Mouse (Mus musculus): ENCODE data around the gene Usp51. TPM values are rescaled to one million over a fixed set of nuclear protein-coding genes. Genes with fewer than 3 reads are reported as not detected.
"Not testable (repeated sequence)": the region's sequence is repeated elsewhere in the genome, so short reads cannot be mapped to it uniquely, and the experiment has no call there.

Usp51 gene
- polyA plus RNA-seq (2016; fragmentation: Nextera tagmentation; extraction: Ambion mirVana): 1.7 and 2.0 TPM in 2 replicates

DNA sequence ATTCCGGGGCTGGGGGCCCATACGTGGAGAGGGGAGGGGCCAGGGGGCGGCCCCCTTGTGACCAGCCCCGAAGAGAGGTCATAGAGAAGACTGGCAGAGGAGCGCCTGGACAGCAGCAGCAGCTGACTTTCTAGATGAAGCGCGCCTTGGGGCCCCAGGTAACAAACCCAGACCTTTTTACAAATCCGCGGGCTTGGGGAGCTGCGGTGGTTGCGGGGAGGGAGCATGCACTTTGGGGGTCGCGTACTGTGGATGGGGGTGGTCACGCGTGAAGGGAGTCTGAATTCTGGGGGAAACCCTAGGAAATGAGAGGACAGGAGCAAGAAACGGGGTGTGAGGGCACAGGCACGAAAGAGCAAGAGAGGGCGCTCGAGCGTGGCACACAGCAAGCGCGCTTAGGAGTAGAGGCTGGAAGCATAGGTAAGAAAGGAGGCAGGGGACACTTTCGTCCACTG is at the start of gene Usp51:
TSS of gene Usp51 (plus strand) at position 83 of the 455 bp plus-strand sequence.
- peak within 1 kb of the TSS; percentile 88 for H3K27ac ChIP-seq
- no peaks in the 10 kb centered on the region for H3K4me1 ChIP-seq
- H3K9me3 ChIP-seq (replicated peaks): no peaks in the 10 kb centered on the region
- WGBS: 16% methylated on average over 23 of the region's 23 CpGs
- H3K36me3 ChIP-seq: no peaks in the 10 kb centered on the region
- peak; percentile 51 for DNase-seq (ENCODE audit: low spot score)
- peak within 1 kb of the TSS; percentile 62 for H3K4me3 ChIP-seq
- H3K27me3 ChIP-seq (ENCODE audit: low read depth, poor library complexity, severe bottlenecking): peaks cover 41% of the 10 kb centered on the region

DNA sequence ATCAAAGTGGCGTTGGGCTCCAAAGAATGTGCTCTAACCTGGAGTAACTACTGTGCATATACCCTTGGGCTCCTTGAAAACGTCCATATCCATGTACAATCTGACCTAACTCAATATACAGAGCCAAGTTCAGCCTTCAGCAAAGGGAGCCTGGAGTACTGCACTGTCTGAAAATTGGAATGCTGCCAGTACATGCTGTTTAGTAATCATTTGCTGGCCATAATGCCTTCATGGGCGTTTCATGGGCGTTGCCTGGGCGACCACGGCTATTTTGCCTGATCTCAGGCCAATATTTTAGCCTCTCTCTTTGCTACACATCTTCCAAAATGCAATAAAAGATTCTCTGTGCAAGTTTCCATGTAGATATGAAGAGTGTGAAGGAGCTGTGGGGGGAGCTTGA is 36.7 kb upstream of the Usp51 start:
- no peak for DNase-seq (ENCODE audit: low spot score)
- Histone ChIP-seq H3K27ac (no peak overlapping the region), H3K9me3 (replicated peaks) (no peaks in the 10 kb centered on the region), H3K4me3 (no peak overlapping the region), H3K4me1 (peaks cover 4% of the 10 kb centered on the region), H3K36me3 (no peaks in the 10 kb centered on the region), H3K27me3 (ENCODE audit: low read depth, poor library complexity, severe bottlenecking) (peaks cover 32% of the 10 kb centered on the region)
- WGBS: 88% methylated on average over 6 of the region's 6 CpGs

DNA sequence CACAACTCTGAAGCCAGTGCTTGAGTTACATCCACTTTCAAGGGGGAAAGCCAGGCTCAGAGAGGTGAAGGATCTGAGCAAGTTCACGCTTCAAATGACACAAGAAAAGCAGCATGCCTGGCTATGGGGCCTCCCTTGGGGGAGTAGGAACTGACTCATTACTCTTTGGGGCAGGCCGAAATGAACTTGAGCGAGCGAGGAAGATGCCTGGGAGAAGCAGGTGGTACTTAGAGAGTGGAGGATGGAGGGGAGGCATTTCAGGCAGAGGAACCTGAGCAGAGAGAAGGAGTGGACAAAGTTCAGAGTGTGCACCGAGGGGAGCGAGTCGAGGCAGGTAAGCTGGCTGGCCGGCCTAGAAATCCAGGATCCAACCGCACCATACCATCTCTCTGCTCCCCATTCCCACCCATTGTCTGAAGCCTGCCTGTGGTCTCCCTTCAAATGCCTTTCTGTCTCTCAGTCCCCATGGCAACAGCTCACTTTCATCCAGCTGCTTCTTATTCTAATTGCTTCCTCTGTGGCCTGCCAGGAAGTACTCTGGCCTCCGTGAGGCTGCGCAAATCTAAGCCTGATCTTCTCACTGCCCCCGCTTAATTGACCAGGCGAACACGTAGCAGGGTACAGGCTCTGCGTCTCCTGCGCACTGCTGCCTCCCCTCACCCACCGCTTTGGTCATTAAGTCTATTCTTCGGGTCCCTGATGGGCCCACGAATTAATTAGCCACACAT is 32.6 kb upstream of the Usp51 start:
- H3K27me3 ChIP-seq (ENCODE audit: low read depth, poor library complexity, severe bottlenecking): peaks cover 73% of the 10 kb centered on the region
- not testable (repeated sequence) for H3K36me3 ChIP-seq; H3K9me3 ChIP-seq (replicated peaks); H3K4me3 ChIP-seq; H3K27ac ChIP-seq; H3K4me1 ChIP-seq; DNase-seq (ENCODE audit: low spot score)
- 16% methylated on average over 8 of the region's 19 CpGs for WGBS

DNA sequence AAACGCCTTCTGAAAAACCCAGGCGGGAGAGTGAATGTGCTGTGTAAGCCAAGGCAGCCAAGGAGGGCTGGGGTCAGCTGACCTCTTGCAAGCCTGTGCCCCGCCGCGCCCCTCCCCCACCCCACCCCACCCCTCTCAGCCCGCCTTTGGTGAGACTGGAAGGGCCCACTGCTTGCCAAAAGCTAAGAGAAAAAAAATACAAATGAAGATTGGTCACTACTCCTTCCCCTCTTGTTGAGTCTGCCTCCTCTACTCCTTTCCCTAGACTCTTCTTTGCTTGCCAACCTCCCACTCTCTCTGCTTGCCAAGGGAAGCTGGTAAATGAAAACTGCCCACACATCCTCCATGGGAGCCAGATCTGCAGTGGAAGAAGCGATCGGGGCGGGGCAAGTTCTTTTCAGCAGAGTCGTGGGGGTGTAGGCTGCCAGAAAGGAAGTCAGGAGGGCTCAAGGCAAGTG is 32.0 kb upstream of the Usp51 start:
- DNase-seq (ENCODE audit: low spot score): peak; percentile 42
- peak overlapping the region; percentile 81 for H3K27ac ChIP-seq
- H3K27me3 ChIP-seq (ENCODE audit: low read depth, poor library complexity, severe bottlenecking): peaks cover 75% of the 10 kb centered on the region
- H3K4me1 ChIP-seq: peaks cover 6% of the 10 kb centered on the region
- peak overlapping the region; percentile 22; the same call in 1 of the 2 replicates for H3K4me3 ChIP-seq
- no peaks in the 10 kb centered on the region for H3K9me3 ChIP-seq (replicated peaks)
- no peaks in the 10 kb centered on the region for H3K36me3 ChIP-seq
- 19% methylated on average over 10 of the region's 10 CpGs for WGBS

DNA sequence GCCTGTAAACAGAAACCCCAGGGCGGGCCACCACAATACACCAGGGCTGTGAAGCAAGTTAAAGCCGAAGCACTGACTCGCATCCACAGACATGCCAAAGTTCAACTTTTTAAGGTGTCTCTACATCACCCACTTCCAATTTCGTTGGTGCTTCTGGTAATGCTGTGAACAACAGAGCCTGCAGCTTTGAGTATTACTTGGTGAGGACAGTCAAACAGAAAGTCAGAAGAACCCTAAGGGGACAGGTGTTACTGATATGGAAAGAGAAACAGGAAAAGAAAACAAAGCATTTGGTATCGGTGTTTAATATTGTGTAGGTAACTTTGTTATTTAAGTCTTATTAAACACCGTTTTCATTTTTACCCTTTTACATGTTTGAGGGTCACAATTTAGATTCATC is 29.7 kb upstream of the Usp51 start:
- Histone ChIP-seq H3K36me3 (no peaks in the 10 kb centered on the region), H3K9me3 (replicated peaks) (no peaks in the 10 kb centered on the region), H3K4me1 (peaks cover 6% of the 10 kb centered on the region), H3K27me3 (ENCODE audit: low read depth, poor library complexity, severe bottlenecking) (peaks cover 69% of the 10 kb centered on the region), H3K4me3 (no peak overlapping the region), H3K27ac (no peak overlapping the region)
- DNase-seq (ENCODE audit: low spot score): no peak
- WGBS: 95% methylated on average over 6 of the region's 6 CpGs

DNA sequence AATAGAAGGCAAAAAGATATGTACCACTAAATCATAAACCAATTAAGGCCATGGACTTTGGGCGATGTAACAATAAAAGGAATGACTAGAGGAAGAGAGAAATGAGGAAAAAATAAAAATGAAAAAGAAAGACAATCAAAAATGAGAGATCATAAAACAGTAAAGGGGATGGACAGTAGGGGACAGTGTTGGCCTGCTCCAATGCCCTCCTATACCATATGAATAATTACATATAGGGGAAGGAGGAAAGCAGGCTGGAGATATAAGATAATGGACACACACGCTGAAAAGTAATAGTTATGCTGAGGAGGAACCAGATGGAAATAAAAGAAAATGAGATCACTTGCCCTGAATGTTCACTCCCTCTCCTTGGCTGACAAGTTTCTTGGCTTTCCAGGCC is 21.3 kb upstream of the Usp51 start:
- WGBS: 73% methylated on average over 2 of the region's 2 CpGs
- Histone ChIP-seq H3K36me3 (no peaks in the 10 kb centered on the region), H3K27ac (no peak overlapping the region), H3K27me3 (ENCODE audit: low read depth, poor library complexity, severe bottlenecking) (peaks cover 44% of the 10 kb centered on the region), H3K4me1 (no peaks in the 10 kb centered on the region), H3K9me3 (replicated peaks) (no peaks in the 10 kb centered on the region), H3K4me3 (no peak overlapping the region)
- no peak for DNase-seq (ENCODE audit: low spot score)

DNA sequence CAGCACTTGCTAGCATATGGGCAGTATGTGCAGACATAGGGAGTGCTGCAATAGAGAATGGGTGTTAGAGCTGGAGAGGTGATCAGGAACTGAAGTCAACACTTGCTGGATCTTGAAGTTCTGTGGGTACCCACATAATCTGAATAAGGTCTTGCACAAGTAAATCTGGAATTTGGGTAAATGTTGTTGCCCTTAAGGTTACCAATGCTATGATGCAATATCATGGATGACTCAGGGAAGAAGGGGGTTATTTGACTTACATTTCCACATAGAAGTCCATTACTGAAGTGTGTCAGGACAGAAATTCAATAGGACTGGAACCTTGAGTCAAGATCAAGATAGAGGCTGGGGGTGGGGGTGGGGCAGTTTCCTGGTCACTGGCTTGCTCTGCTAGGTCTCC is 16.4 kb upstream of the Usp51 start:
- not testable (repeated sequence) for H3K4me3 ChIP-seq; H3K27ac ChIP-seq; H3K4me1 ChIP-seq; H3K36me3 ChIP-seq; DNase-seq (ENCODE audit: low spot score); H3K9me3 ChIP-seq (replicated peaks)
- H3K27me3 ChIP-seq (ENCODE audit: low read depth, poor library complexity, severe bottlenecking): peaks cover 19% of the 10 kb centered on the region

DNA sequence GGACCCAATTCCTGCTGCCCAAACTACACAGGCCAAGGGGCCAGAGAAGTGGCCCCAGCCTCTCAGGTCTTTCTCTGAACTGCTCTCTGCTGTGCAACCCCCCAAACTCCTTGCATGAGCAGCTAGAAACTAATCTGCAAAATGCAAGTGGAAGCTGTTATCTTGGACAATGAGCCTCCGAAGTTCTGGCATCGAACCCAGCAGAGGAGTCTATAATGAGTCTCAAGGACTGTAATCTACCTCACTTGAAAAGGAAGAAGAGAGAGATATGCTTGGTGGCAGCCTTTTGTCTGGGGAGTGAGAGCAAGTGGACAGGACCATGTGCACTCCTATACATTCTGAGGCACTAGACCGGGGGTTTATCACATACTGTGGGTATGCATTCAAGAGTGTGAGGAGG is 10.2 kb upstream of the Usp51 start:
- not testable (repeated sequence) for H3K36me3 ChIP-seq; H3K4me1 ChIP-seq; H3K27ac ChIP-seq; DNase-seq (ENCODE audit: low spot score); H3K4me3 ChIP-seq; H3K9me3 ChIP-seq (replicated peaks)
- peaks cover 16% of the 10 kb centered on the region for H3K27me3 ChIP-seq (ENCODE audit: low read depth, poor library complexity, severe bottlenecking)
- WGBS: no CpG with 5 or more reads among the region's 3 CpGs

DNA sequence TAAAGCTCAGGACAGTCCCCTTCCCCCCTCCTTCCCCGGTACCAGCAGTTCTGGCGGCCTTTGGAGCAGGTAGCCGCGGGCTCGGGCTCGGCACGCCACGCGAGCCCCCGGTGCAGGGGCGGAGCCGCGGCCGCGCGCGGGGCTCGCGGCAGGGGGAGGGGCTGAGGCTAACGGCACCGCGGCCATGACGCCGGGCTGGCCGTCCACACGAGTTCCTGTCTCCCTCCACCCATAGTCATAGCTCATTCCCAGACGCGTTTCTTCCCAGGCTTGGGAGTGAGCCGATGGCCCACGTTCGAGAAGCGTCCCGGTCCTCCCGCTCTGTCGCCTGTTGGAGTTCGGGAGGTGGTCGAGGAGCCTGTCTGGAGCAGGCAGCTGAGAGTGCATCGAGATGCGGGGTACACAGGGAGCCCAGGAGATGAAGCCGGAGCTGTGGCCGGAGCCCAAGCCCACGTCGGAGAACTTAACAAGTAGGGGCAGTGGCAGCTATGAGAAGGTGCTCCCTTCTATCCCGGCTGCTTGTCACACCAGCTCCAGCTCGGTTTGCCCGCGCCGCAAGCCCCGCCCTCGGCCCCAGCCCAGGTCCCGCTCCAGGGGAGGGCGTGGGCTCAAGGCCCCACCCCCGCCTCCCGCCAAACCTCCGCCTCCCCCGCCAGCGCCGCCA is 884 bp downstream of the Usp51 start:
- H3K9me3 ChIP-seq (replicated peaks): no peaks in the 10 kb centered on the region
- peak overlapping the region; percentile 62 for H3K4me3 ChIP-seq
- peaks cover 47% of the 10 kb centered on the region for H3K27me3 ChIP-seq (ENCODE audit: low read depth, poor library complexity, severe bottlenecking)
- H3K36me3 ChIP-seq: no peaks in the 10 kb centered on the region
- WGBS: 20% methylated on average over 57 of the region's 58 CpGs
- peak overlapping the region; percentile 88 for H3K27ac ChIP-seq
- H3K4me1 ChIP-seq: no peaks in the 10 kb centered on the region
- peak; percentile 73 for DNase-seq (ENCODE audit: low spot score)

DNA sequence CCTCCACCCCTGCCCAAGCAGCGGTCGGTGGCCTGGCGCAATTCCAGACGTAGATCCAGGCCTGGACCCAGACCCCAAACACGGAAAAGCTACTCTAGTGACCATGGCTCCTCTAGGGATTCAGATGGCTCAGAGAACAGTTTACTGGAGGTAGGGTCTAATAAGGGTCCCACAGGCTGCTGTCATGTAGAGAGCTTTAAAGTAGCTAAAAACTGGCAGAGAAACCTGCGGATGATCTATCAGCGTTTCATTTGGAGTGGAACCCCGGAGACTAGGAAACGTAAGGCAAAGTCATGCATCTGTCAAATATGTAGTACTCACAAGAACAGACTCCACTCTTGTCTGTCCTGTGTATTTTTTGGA is 1.4 kb downstream of the Usp51 start:
- no peaks in the 10 kb centered on the region for H3K4me1 ChIP-seq
- DNase-seq (ENCODE audit: low spot score): no peak
- peak overlapping the region; percentile 62 for H3K4me3 ChIP-seq
- no peaks in the 10 kb centered on the region for H3K9me3 ChIP-seq (replicated peaks)
- H3K36me3 ChIP-seq: no peaks in the 10 kb centered on the region
- WGBS: 26% methylated on average over 9 of the region's 9 CpGs
- H3K27me3 ChIP-seq (ENCODE audit: low read depth, poor library complexity, severe bottlenecking): peaks cover 53% of the 10 kb centered on the region
- peak overlapping the region; percentile 88 for H3K27ac ChIP-seq

DNA sequence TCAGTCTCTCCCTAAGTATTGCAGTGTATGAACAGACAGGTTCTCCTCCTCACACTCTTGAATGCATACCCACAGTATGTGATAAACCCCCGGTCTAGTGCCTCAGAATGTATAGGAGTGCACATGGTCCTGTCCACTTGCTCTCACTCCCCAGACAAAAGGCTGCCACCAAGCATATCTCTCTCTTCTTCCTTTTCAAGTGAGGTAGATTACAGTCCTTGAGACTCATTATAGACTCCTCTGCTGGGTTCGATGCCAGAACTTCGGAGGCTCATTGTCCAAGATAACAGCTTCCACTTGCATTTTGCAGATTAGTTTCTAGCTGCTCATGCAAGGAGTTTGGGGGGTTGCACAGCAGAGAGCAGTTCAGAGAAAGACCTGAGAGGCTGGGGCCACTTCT is 19.0 kb downstream of the Usp51 start:
- H3K36me3 ChIP-seq; H3K27ac ChIP-seq; DNase-seq (ENCODE audit: low spot score); H3K9me3 ChIP-seq (replicated peaks); H3K4me3 ChIP-seq; H3K4me1 ChIP-seq: not testable (repeated sequence)
- peaks cover 31% of the 10 kb centered on the region; the same call in 1 of the 2 replicates for H3K27me3 ChIP-seq (ENCODE audit: low read depth, poor library complexity, severe bottlenecking)
- no CpG with 5 or more reads among the region's 3 CpGs for whole genome bisulfite sequencing

DNA sequence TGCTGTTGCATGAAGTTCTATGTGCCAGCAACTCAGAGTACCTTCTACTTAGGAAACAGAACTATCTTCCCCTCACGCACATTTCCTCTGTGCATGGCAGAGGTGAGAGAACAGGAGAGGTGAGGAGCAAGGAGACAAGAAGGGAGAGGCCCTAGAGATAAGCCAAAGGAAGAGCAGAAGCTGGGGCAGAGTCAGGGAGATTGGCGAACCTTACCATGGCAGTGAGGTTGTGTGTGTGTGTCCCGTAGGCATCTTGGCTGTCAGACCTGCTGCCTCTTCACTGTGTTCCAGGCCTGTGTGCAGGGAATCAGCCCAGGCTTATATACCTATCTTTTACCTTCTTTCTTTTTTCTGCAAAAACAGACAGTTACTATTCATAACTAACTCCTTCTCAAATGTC is 19.4 kb downstream of the Usp51 start:
- not testable (repeated sequence) for H3K9me3 ChIP-seq (replicated peaks); H3K4me1 ChIP-seq; H3K36me3 ChIP-seq; H3K4me3 ChIP-seq; DNase-seq (ENCODE audit: low spot score); H3K27ac ChIP-seq
- peaks cover 30% of the 10 kb centered on the region; the same call in 1 of the 2 replicates for H3K27me3 ChIP-seq (ENCODE audit: low read depth, poor library complexity, severe bottlenecking)
- 88% methylated on average over 3 of the region's 3 CpGs for WGBS

DNA sequence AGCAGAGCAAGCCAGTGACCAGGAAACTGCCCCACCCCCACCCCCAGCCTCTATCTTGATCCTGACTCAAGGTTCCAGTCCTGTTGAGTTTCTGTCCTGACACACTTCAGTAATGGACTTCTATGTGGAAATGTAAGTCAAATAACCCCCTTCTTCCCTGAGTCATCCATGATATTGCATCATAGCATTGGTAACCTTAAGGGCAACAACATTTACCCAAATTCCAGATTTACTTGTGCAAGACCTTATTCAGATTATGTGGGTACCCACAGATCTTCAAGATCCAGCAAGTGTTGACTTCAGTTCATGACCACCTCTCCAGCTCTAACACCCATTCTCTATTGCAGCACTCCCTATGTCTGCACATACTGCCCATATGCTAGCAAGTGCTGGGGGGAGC is 25.3 kb downstream of the Usp51 start:
- not testable (repeated sequence) for DNase-seq (ENCODE audit: low spot score); H3K4me1 ChIP-seq; H3K4me3 ChIP-seq; H3K36me3 ChIP-seq; H3K27ac ChIP-seq; H3K9me3 ChIP-seq (replicated peaks)
- H3K27me3 ChIP-seq (ENCODE audit: low read depth, poor library complexity, severe bottlenecking): peaks cover 34% of the 10 kb centered on the region
